Mouse (Mus musculus) liver, embryonic 14.5 days (tissue): ENCODE data around the gene Ptk7.

Source experiments
- CTCF ChIP-seq: IDR thresholded peaks from 2 replicates; pipeline ENCODE4 v1.5.1; 2016; ENCODE audit warnings: antibody characterized with exemption, low read depth, control low read depth
- EP300 ChIP-seq: IDR thresholded peaks from 2 replicates; pipeline ENCODE4 v1.6.1; 2016; ENCODE audit warnings: antibody characterized with exemption, low read depth

DNA sequence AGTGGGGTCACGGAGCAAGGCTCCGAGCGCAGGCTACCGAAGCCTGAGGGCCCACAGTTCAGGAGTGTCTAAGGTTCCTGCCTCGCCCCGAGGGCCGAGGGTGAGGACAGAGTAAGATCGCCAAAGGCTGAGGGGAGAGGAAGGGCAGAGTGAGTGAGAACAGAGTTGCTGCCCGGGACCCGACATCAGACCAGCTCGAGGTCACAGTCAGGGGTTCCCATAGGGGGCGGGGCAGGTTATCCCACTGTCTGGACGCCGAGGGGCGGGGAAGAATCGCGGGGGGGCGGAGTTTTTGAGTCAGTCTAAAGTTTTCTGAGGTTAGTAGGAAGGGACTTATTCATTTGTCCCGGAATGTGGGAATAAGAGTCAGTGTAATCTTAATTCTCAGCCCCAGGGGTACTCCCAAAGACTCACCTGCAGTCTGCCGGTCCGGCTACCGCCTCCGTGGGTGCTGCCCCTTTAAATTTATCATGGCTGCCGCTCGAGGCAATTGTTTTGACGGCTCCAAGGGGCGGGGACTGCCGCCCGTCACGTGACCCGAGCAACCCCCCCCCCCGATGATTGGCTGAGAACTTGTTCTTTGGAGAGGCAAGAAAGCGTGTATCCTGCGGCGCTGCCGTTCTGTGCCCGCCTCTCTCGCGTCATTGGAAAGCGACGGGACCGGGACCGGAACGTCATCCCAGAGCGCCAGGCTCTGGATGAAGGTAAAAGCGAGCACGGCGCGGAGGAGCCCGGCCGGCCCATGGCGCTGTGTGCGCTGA is 16.4 kb upstream of the Ptk7 start, which contains the start of the genes Klc4 and Mrpl2:
- TF ChIP-seq CTCF (no peak), EP300 (no peak)
